ENCODE assay signal across 34 mouse cellular contexts in genomic region chr7:139625156-139625555, GRCm38 (mm10). TPM values are rescaled to one million over a fixed set of nuclear protein-coding genes. Genes with fewer than 3 reads are reported as not detected.
DNase-seq lines count a peak whose midpoint lies in the region; ATAC-seq and TF ChIP-seq lines count a peak whose summit lies in the region.
"Had no signal": no experiment of that assay in that cellular context is flagged by ENCODE, and none has a peak within 500 bp of the region (broad histone marks: within the 10 kb centered on the region; RNA-seq: fewer than 3 reads in every experiment).

No protein-coding gene starts in this region.

- no peak overlapping the region for H3K9ac ChIP-seq in forebrain, embryonic 16.5 days (replicated peaks; ENCODE audit: low read depth, low read length)
- H3K9ac ChIP-seq in forebrain, embryonic 12.5 days, result no peak overlapping the region
- no peak overlapping the region for H3K9ac ChIP-seq in midbrain, postnatal 0 days (replicated peaks; ENCODE audit: low read length, poor library complexity, severe bottlenecking)
- no peak overlapping the region for H3K9ac ChIP-seq in midbrain, embryonic 15.5 days
- H3K9ac ChIP-seq: embryonic facial prominence, embryonic 13.5 days; heart, embryonic 12.5 days; heart, embryonic 15.5 days; hindbrain, embryonic 14.5 days had no signal

- H3K4me1 ChIP-seq in forebrain, embryonic 16.5 days (replicated peaks; ENCODE audit: control insufficient read depth, insufficient read depth, low read length), result peaks cover 4% of the 10 kb centered on the region; the same call in 1 of the 2 replicates
- H3K4me1 ChIP-seq in forebrain, embryonic 12.5 days, result no peaks in the 10 kb centered on the region
- no peaks in the 10 kb centered on the region for H3K4me1 ChIP-seq in midbrain, postnatal 0 days (ENCODE audit: insufficient read depth, low read length)
- no peaks in the 10 kb centered on the region for H3K4me1 ChIP-seq in midbrain, embryonic 15.5 days
- H3K4me1 ChIP-seq: embryonic facial prominence, embryonic 10.5 days; embryonic facial prominence, embryonic 13.5 days; heart, embryonic 12.5 days; heart, embryonic 15.5 days; hindbrain, embryonic 10.5 days had no signal

- H3K4me2 ChIP-seq in forebrain, embryonic 16.5 days (ENCODE audit: low read length), result no peak overlapping the region
- no peak overlapping the region for H3K4me2 ChIP-seq in forebrain, embryonic 12.5 days
- H3K4me2 ChIP-seq in midbrain, postnatal 0 days (ENCODE audit: low read depth, low read length, poor library complexity, severe bottlenecking), result no peak overlapping the region
- H3K4me2 ChIP-seq in midbrain, embryonic 15.5 days, result no peak overlapping the region
- H3K4me2 ChIP-seq: embryonic facial prominence, embryonic 13.5 days; heart, embryonic 12.5 days; heart, embryonic 15.5 days; hindbrain, embryonic 14.5 days had no signal

- H3K4me3 ChIP-seq in forebrain, embryonic 16.5 days (replicated peaks; ENCODE audit: low read length), result no peak overlapping the region
- H3K4me3 ChIP-seq in forebrain, embryonic 12.5 days (replicated peaks), result no peak overlapping the region
- H3K4me3 ChIP-seq in midbrain, postnatal 0 days (ENCODE audit: low read depth, low read length), result no peak overlapping the region
- no peak overlapping the region for H3K4me3 ChIP-seq in midbrain, embryonic 15.5 days
- H3K4me3 ChIP-seq: embryonic facial prominence, embryonic 10.5 days; embryonic facial prominence, embryonic 13.5 days; erythroblast, embryonic 14.5 days; heart, embryonic 12.5 days; heart, embryonic 15.5 days; hindbrain, embryonic 10.5 days had no signal

- no peaks in the 10 kb centered on the region for H3K9me3 ChIP-seq in forebrain, embryonic 16.5 days (ENCODE audit: control insufficient read depth, low read length)
- H3K9me3 ChIP-seq in forebrain, embryonic 12.5 days, result no peaks in the 10 kb centered on the region
- no peaks in the 10 kb centered on the region for H3K9me3 ChIP-seq in midbrain, postnatal 0 days (ENCODE audit: low read length)
- no peaks in the 10 kb centered on the region for H3K9me3 ChIP-seq in midbrain, embryonic 15.5 days
- H3K9me3 ChIP-seq: embryonic facial prominence, embryonic 10.5 days; embryonic facial prominence, embryonic 13.5 days; heart, embryonic 12.5 days; heart, embryonic 15.5 days; hindbrain, embryonic 10.5 days had no signal

- peak; percentile 26 to 41 for DNase-seq in cerebellum, postnatal 14 days
- no peak for DNase-seq in cerebellum, adult 18-20 months
- DNase-seq in midbrain, postnatal 0 days (ENCODE audit: low spot score), result peak; percentile 28
- no peak for DNase-seq in frontal cortex, adult 2 months (ENCODE audit: extremely low spot score in 1 of 2, low spot score in 1 of 2)
- DNase-seq: adrenal gland, adult 2 months; adrenal gland, postnatal 14 days; B cell, adult 2 months; cerebellum, adult 11 months; cerebellum, adult 8-10 months; cerebellum, postnatal 36 days; embryo, embryonic 11 days; gastrocnemius, postnatal 25 days; heart, adult 18-20 months; heart, postnatal 10 days; heart, postnatal 36 days; kidney, adult 2 months had no signal

- no peak for TF ChIP-seq CTCF in midbrain, postnatal 0 days (IDR thresholded peaks at IDR 0.05)

- H3K36me3 ChIP-seq in forebrain, embryonic 16.5 days (ENCODE audit: control insufficient read depth, insufficient read depth), result no peaks in the 10 kb centered on the region
- no peaks in the 10 kb centered on the region for H3K36me3 ChIP-seq in forebrain, embryonic 12.5 days (replicated peaks)
- H3K36me3 ChIP-seq in midbrain, postnatal 0 days (ENCODE audit: insufficient read depth, low read length), result no peaks in the 10 kb centered on the region
- no peaks in the 10 kb centered on the region for H3K36me3 ChIP-seq in midbrain, embryonic 15.5 days (replicated peaks)
- H3K36me3 ChIP-seq: embryonic facial prominence, embryonic 10.5 days; embryonic facial prominence, embryonic 13.5 days; G1E; heart, embryonic 12.5 days; heart, embryonic 15.5 days; hindbrain, embryonic 10.5 days had no signal

- 57% methylated on average over 9 of the region's 9 CpGs for WGBS in forebrain, embryonic 16.5 days
- WGBS in forebrain, embryonic 12.5 days, result 83% methylated on average over 9 of the region's 9 CpGs
- 82% methylated on average over 9 of the region's 9 CpGs for WGBS in midbrain, postnatal 0 days
- 84% methylated on average over 9 of the region's 9 CpGs for WGBS in midbrain, embryonic 15.5 days

- 0 out of 2 replicates have a peak overlapping the region, but pooled peaks have one; percentile 16 for H3K27ac ChIP-seq in forebrain, embryonic 16.5 days (ENCODE audit: low read length)
- H3K27ac ChIP-seq in forebrain, embryonic 12.5 days, result no peak overlapping the region
- no peak overlapping the region for H3K27ac ChIP-seq in midbrain, postnatal 0 days (ENCODE audit: low read depth, low read length)
- no peak overlapping the region for H3K27ac ChIP-seq in midbrain, embryonic 15.5 days
- H3K27ac ChIP-seq: embryonic facial prominence, embryonic 10.5 days; embryonic facial prominence, embryonic 13.5 days; heart, embryonic 15.5 days; hindbrain, embryonic 10.5 days; hindbrain, embryonic 14.5 days had no signal

- 0 out of 2 replicates have a peak, but pooled peaks cover 2% of the 10 kb centered on the region for H3K27me3 ChIP-seq in forebrain, embryonic 16.5 days (replicated peaks; ENCODE audit: control insufficient read depth, insufficient read depth, low read length)
- H3K27me3 ChIP-seq in forebrain, embryonic 12.5 days, result 0 out of 2 replicates have a peak, but pooled peaks cover 5% of the 10 kb centered on the region
- no peaks in the 10 kb centered on the region for H3K27me3 ChIP-seq in midbrain, postnatal 0 days (ENCODE audit: insufficient read depth, low read length)
- H3K27me3 ChIP-seq in midbrain, embryonic 15.5 days (replicated peaks), result no peaks in the 10 kb centered on the region
- H3K27me3 ChIP-seq: embryonic facial prominence, embryonic 13.5 days had no signal

- ATAC-seq in forebrain, embryonic 16.5 days, result peak; percentile 69; the same call in 1 of the 2 replicates
- ATAC-seq in forebrain, embryonic 12.5 days (ENCODE audit: low FRiP score), result no peak
- ATAC-seq in midbrain, postnatal 0 days (ENCODE audit: low FRiP score), result no peak
- ATAC-seq in midbrain, embryonic 15.5 days (replicated peaks), result no peak
- ATAC-seq: intestine, postnatal 0 days; Patski had no signal

RNA-seq across cellular contexts. Expression of gene Nkx6-2, which starts 42.6 kb away (rescaled TPM):
- polyA plus RNA-seq in forebrain, embryonic 16.5 days (2015; fragmentation: Nextera tagmentation; extraction: Ambion mirVana), result 1.1 and 1.4 TPM in 2 replicates
- polyA plus RNA-seq in forebrain, embryonic 12.5 days (2016; fragmentation: Nextera tagmentation; extraction: Ambion mirVana), result 5.9 and 8.4 TPM in 2 replicates
- 8.3 and 10.0 TPM in 2 replicates for total RNA-seq in midbrain, postnatal 0 days (2014; rRNA removed)
- 7.3 and 8.2 TPM in 2 replicates for polyA plus RNA-seq in midbrain, postnatal 0 days (2015; fragmentation: Nextera tagmentation; extraction: Ambion mirVana)
- polyA plus RNA-seq in midbrain, embryonic 15.5 days (2015; fragmentation: Nextera tagmentation; extraction: Ambion mirVana), result 3.9 and 7.2 TPM in 2 replicates
- polyA plus RNA-seq in frontal cortex, adult 2 months (2012; rRNA removed), result 9.2 and 11.4 TPM in 2 replicates
- total RNA-seq: adrenal gland, adult 2 months; adrenal gland, postnatal 14 days; adrenal gland, postnatal 4 days; CH12.LX; G1E; gastrocnemius, adult 8-10 months; gastrocnemius, postnatal 25 days; heart, postnatal 36 days had no signal
- polyA plus RNA-seq: embryonic facial prominence, embryonic 13.5 days; erythroblast, embryonic 14.5 days; G1E; gonadal fat pad, adult 2 months; heart, embryonic 12.5 days; kidney, embryonic 14.5 days had no signal

RNA-seq across cellular contexts. Expression of gene Cfap46, which starts 58.5 kb away (rescaled TPM):
- polyA plus RNA-seq in forebrain, embryonic 16.5 days (2015; fragmentation: Nextera tagmentation; extraction: Ambion mirVana), result 1.8 and 1.9 TPM in 2 replicates
- 0.57 and 0.81 TPM in 2 replicates for polyA plus RNA-seq in forebrain, embryonic 12.5 days (2016; fragmentation: Nextera tagmentation; extraction: Ambion mirVana)
- 4.2 and 4.4 TPM in 2 replicates for total RNA-seq in midbrain, postnatal 0 days (2014; rRNA removed)
- polyA plus RNA-seq in midbrain, postnatal 0 days (2015; fragmentation: Nextera tagmentation; extraction: Ambion mirVana), result 4.5 and 4.6 TPM in 2 replicates
- polyA plus RNA-seq in midbrain, embryonic 15.5 days (2015; fragmentation: Nextera tagmentation; extraction: Ambion mirVana), result 3.0 and 4.1 TPM in 2 replicates
- polyA plus RNA-seq in frontal cortex, adult 2 months (2012; rRNA removed), result 2.8 and 3.3 TPM in 2 replicates
- total RNA-seq: G1E had no signal
- polyA plus RNA-seq: erythroblast, embryonic 14.5 days; G1E; intestine, postnatal 0 days had no signal

Comparison
In these comparisons a context has a peak if more than half of its experiments do, and no peak if none do; other contexts are left out.
1. DNase-seq: peak in cerebellum, postnatal 14 days (2 of 2) and midbrain, postnatal 0 days (single experiment); none in cerebellum, adult 18-20 months (0 of 2) and frontal cortex, adult 2 months (0 of 2).